31 mouse cellular contexts compared by ENCODE assay signal in the genomic region with DNA sequence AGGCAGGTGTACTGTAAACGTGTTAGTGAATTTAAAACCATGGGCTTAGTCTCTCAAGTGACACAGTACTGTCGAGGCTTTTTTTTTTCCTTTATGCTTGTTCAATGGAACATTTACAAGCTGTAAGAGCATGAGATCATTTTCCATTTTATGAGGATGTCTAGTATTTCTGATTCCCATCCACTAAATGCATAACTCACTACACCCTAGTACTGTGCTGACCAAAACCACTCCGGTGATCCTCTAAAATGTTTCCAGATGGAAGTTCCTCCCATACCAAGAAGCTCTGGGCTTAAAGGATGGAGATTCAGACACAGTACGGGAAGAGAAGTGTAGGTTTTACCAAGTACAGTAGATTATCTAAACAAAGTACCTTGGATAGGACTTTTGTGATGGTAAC. TPM values are rescaled to one million over a fixed set of nuclear protein-coding genes. Genes with fewer than 3 reads are reported as not detected.
"Had no signal": no experiment of that assay in that cellular context is flagged by ENCODE, and none has a peak within 500 bp of the region (broad histone marks: within the 10 kb centered on the region; RNA-seq: fewer than 3 reads in every experiment).

No protein-coding gene starts in this region.

- H3K27ac ChIP-seq: limb, embryonic 12.5 days; liver, embryonic 14.5 days had no signal

- ATAC-seq: intestine, embryonic 15.5 days; liver, postnatal 0 days had no signal

- H3K36me3 ChIP-seq: intestine, embryonic 15.5 days; limb, embryonic 12.5 days had no signal

- H3K9me3 ChIP-seq: intestine, embryonic 15.5 days; limb, embryonic 12.5 days had no signal

- H3K9ac ChIP-seq: intestine, embryonic 15.5 days; limb, embryonic 12.5 days; liver, embryonic 14.5 days; liver, postnatal 0 days; lung, embryonic 14.5 days had no signal

- H3K27me3 ChIP-seq: intestine, embryonic 15.5 days; limb, embryonic 12.5 days had no signal

- H3K4me2 ChIP-seq: intestine, embryonic 15.5 days; limb, embryonic 12.5 days; liver, embryonic 11.5 days; lung, embryonic 14.5 days; midbrain, embryonic 11.5 days had no signal

- H3K4me3 ChIP-seq: intestine, embryonic 15.5 days; limb, embryonic 12.5 days had no signal

- DNase-seq: kidney, adult 18-20 months; kidney, adult 9 months; kidney, postnatal 14 days; kidney, postnatal 4 days; liver, postnatal 0 days; lung, embryonic 14.5 days; lung, postnatal 10 days; lung, postnatal 4 days; midbrain, embryonic 14.5 days; thymus, adult 2 months; thymus, postnatal 14 days; thymus, postnatal 4 days had no signal

RNA-seq across cellular contexts. Expression of a gene that starts 50.3 kb away (rescaled TPM):
- total RNA-seq: layer of hippocampus, adult 18-20 months; layer of hippocampus, postnatal 25 days; left cerebral cortex, adult 18-20 months; left cerebral cortex, postnatal 10 days; left cerebral cortex, postnatal 36 days; megakaryocyte progenitor cell, adult 5-6 weeks; megakaryocyte-erythroid progenitor cell, adult 5-6 weeks; midbrain, postnatal 0 days had no signal
- polyA plus RNA-seq: intestine, embryonic 15.5 days; kidney, embryonic 16.5 days; limb, embryonic 12.5 days; liver, embryonic 11.5 days; liver, embryonic 14.5 days; liver, postnatal 0 days; lung, embryonic 14.5 days; midbrain, embryonic 11.5 days; midbrain, embryonic 14.5 days; midbrain, postnatal 0 days; neural tube, embryonic 11.5 days; neural tube, embryonic 14.5 days; small intestine, adult 2 months; spleen, adult 2 months; stomach, embryonic 14.5 days; thymus, adult 2 months had no signal
